Mouse (Mus musculus) limb, embryonic 13.5 days (tissue): ENCODE measurements around the gene Slc6a6. TPM values are rescaled to one million over a fixed set of nuclear protein-coding genes. Genes with fewer than 3 reads are reported as not detected.

Source experiments
- ATAC-seq: fragments of 200-750 bp; cut with Nextera tagmentation; 2 replicates; pipeline ENCODE4 v1.8.0; 2017; ENCODE audit warnings: low read depth, moderate number of reproducible peaks, moderate TSS enrichment; ENCODE audit not compliant: low FRiP score
- H3K27ac ChIP-seq: fragments of 300-500 bp; sonication (generic); 2 replicates; pipeline ENCODE4 v1.5.1; 2015; ENCODE audit warnings: inconsistent platforms, mild to moderate bottlenecking, moderate library complexity
- H3K27me3 ChIP-seq: fragments of 300-500 bp; sonication (generic); 2 replicates; pipeline ENCODE4 v1.6.1; 2015; ENCODE audit warnings: mild to moderate bottlenecking, inconsistent platforms
- H3K36me3 ChIP-seq: fragments of 300-500 bp; sonication (generic); 2 replicates; pipeline ENCODE4 v1.6.1; 2015; ENCODE audit warnings: inconsistent platforms, mild to moderate bottlenecking, moderate library complexity
- H3K4me1 ChIP-seq: fragments of 300-500 bp; sonication (generic); 2 replicates; pipeline ENCODE4 v1.6.1; 2015; ENCODE audit warnings: inconsistent platforms
- H3K4me2 ChIP-seq: fragments of 300-500 bp; sonication (generic); replicated peaks from 2 replicates; pipeline ENCODE4 v1.6.1; 2015; ENCODE audit warnings: inconsistent platforms, mild to moderate bottlenecking, moderate library complexity
- H3K4me3 ChIP-seq: fragments of 300-500 bp; sonication (generic); 2 replicates; pipeline ENCODE4 v1.5.1; 2015; ENCODE audit warnings: moderate library complexity, mild to moderate bottlenecking, inconsistent platforms
- H3K9ac ChIP-seq: fragments of 300-500 bp; sonication (generic); 2 replicates; pipeline ENCODE4 v1.6.1; 2015; ENCODE audit warnings: mild to moderate bottlenecking, inconsistent platforms
- H3K9me3 ChIP-seq: fragments of 300-500 bp; sonication (generic); 2 replicates; pipeline ENCODE4 v1.6.1; 2016; ENCODE audit warnings: inconsistent platforms
- whole genome bisulfite sequencing: fragments of 180-500 bp; shearing (Covaris S2); methylation state at CpG from one replicate; pipeline ENCODE4 v1.1.7; 2015; 5-methylcytosine and 5-hydroxymethylcytosine counted together
- polyA plus RNA-seq: library from polyadenylated mRNA; unstranded; fragments of >200 nt; fragmentation: Nextera tagmentation; extraction: Ambion mirVana; gene quantifications from 2 replicates; pipeline ENCODE4 v1.2.1, GENCODE M21; 2015

Gene Slc6a6
- polyA plus RNA-seq, 1 experiment from 2014 or later: 51.1 TPM

- Histone ChIP-seq H3K36me3 (no peaks in the 10 kb centered on the region), H3K27me3 (no peaks in the 10 kb centered on the region), H3K27ac (no peak overlapping the region), H3K9me3 (no peaks in the 10 kb centered on the region), H3K4me1 (peaks cover 6% of the 10 kb centered on the region), H3K4me3 (no peak overlapping the region), H3K9ac (no peak overlapping the region), H3K4me2 (no peak overlapping the region)
- no peak for ATAC-seq
- WGBS: 44% methylated on average over 6 of the region's 6 CpGs
Observed at GRCm38 (mm10) chr6:91655874-91656433, 27.9 kb upstream of the Slc6a6 start.

- ATAC-seq: peak; percentile 68
- no peaks in the 10 kb centered on the region for H3K27me3 ChIP-seq
Observed at GRCm38 (mm10) chr6:91658288-91658687, 25.6 kb upstream of the Slc6a6 start.

GRCm38 (mm10) chr6:91659841-91660509, 23.9 kb upstream of the Slc6a6 start:
- H3K27ac ChIP-seq: peak overlapping the region; percentile 6; the same call in 1 of the 2 replicates
- H3K9me3 ChIP-seq: no peaks in the 10 kb centered on the region
- ATAC-seq: no peak
- H3K36me3 ChIP-seq: no peaks in the 10 kb centered on the region
- peaks cover 6% of the 10 kb centered on the region for H3K4me1 ChIP-seq
- H3K27me3 ChIP-seq: no peaks in the 10 kb centered on the region
- WGBS: 46% methylated on average over 2 of the region's 2 CpGs
- no peak overlapping the region for H3K9ac ChIP-seq
- H3K4me3 ChIP-seq: no peak overlapping the region
- no peak overlapping the region for H3K4me2 ChIP-seq

More at GRCm38 (mm10) chr6:91658288-91658687, 25.6 kb upstream of the Slc6a6 start:
- 47% methylated on average over 1 of the region's 1 CpGs for WGBS
- H3K27ac ChIP-seq: no peak overlapping the region
- H3K36me3 ChIP-seq: no peaks in the 10 kb centered on the region
- H3K4me2 ChIP-seq: no peak overlapping the region
- H3K4me3 ChIP-seq: no peak overlapping the region
- no peaks in the 10 kb centered on the region for H3K9me3 ChIP-seq
- no peak overlapping the region for H3K9ac ChIP-seq
- H3K4me1 ChIP-seq: peaks cover 6% of the 10 kb centered on the region

- Histone ChIP-seq H3K9me3 (no peaks in the 10 kb centered on the region), H3K4me2 (no peak overlapping the region), H3K4me1 (peaks cover 6% of the 10 kb centered on the region), H3K27me3 (no peaks in the 10 kb centered on the region), H3K36me3 (no peaks in the 10 kb centered on the region), H3K27ac (no peak overlapping the region), H3K4me3 (no peak overlapping the region), H3K9ac (no peak overlapping the region)
- WGBS: 82% methylated on average over 6 of the region's 6 CpGs
- ATAC-seq: no peak
Observed at GRCm38 (mm10) chr6:91662301-91662700, 21.6 kb upstream of the Slc6a6 start.

- H3K4me3 ChIP-seq: no peak overlapping the region
- no peak overlapping the region for H3K27ac ChIP-seq
- H3K4me2 ChIP-seq: no peak overlapping the region
- ATAC-seq: no peak
- 69% methylated on average over 6 of the region's 6 CpGs for WGBS
- no peaks in the 10 kb centered on the region for H3K36me3 ChIP-seq
- no peaks in the 10 kb centered on the region for H3K9me3 ChIP-seq
- H3K27me3 ChIP-seq: no peaks in the 10 kb centered on the region
- no peak overlapping the region for H3K9ac ChIP-seq
- H3K4me1 ChIP-seq: peaks cover 6% of the 10 kb centered on the region
Observed at GRCm38 (mm10) chr6:91663616-91664015, 20.2 kb upstream of the Slc6a6 start.

- Histone ChIP-seq H3K9me3 (no peaks in the 10 kb centered on the region), H3K9ac (no peak overlapping the region), H3K36me3 (no peaks in the 10 kb centered on the region), H3K27ac (no peak overlapping the region), H3K27me3 (no peaks in the 10 kb centered on the region), H3K4me1 (peaks cover 3% of the 10 kb centered on the region), H3K4me2 (no peak overlapping the region), H3K4me3 (no peak overlapping the region)
- whole genome bisulfite sequencing: 84% methylated on average over 6 of the region's 6 CpGs
- ATAC-seq: no peak
Observed at GRCm38 (mm10) chr6:91665267-91665666, 18.6 kb upstream of the Slc6a6 start.

- no peaks in the 10 kb centered on the region for H3K36me3 ChIP-seq
- no peak overlapping the region for H3K4me2 ChIP-seq
- H3K9ac ChIP-seq: no peak overlapping the region
- no peak for ATAC-seq
- H3K27ac ChIP-seq: no peak overlapping the region
- H3K27me3 ChIP-seq: no peaks in the 10 kb centered on the region
- H3K9me3 ChIP-seq: no peaks in the 10 kb centered on the region
- H3K4me1 ChIP-seq: peaks cover 2% of the 10 kb centered on the region; the same call in 1 of the 2 replicates
- H3K4me3 ChIP-seq: no peak overlapping the region
- WGBS: 89% methylated on average over 3 of the region's 3 CpGs
Observed at GRCm38 (mm10) chr6:91665990-91666700, 17.7 kb upstream of the Slc6a6 start.

- ATAC-seq: no peak
- Histone ChIP-seq H3K4me3 (no peak overlapping the region), H3K9me3 (no peaks in the 10 kb centered on the region), H3K27me3 (no peaks in the 10 kb centered on the region), H3K9ac (no peak overlapping the region), H3K4me2 (no peak overlapping the region), H3K36me3 (no peaks in the 10 kb centered on the region), H3K27ac (no peak overlapping the region), H3K4me1 (peaks cover 2% of the 10 kb centered on the region; the same call in 1 of the 2 replicates)
- 92% methylated on average over 4 of the region's 4 CpGs for WGBS
Observed at GRCm38 (mm10) chr6:91667141-91667540, 16.7 kb upstream of the Slc6a6 start.

- no peaks in the 10 kb centered on the region for H3K36me3 ChIP-seq
- H3K9me3 ChIP-seq: no peaks in the 10 kb centered on the region
- 52% methylated on average over 5 of the region's 5 CpGs for WGBS
- H3K27ac ChIP-seq: no peak overlapping the region
- ATAC-seq: no peak
- peaks cover 2% of the 10 kb centered on the region; the same call in 1 of the 2 replicates for H3K4me1 ChIP-seq
- H3K4me3 ChIP-seq: no peak overlapping the region
- H3K9ac ChIP-seq: no peak overlapping the region
- no peaks in the 10 kb centered on the region for H3K27me3 ChIP-seq
- no peak overlapping the region for H3K4me2 ChIP-seq
Observed at GRCm38 (mm10) chr6:91668276-91668675, 15.6 kb upstream of the Slc6a6 start.

GRCm38 (mm10) chr6:91669270-91669669, 14.6 kb upstream of the Slc6a6 start:
- H3K27me3 ChIP-seq: no peaks in the 10 kb centered on the region
- WGBS: 66% methylated on average over 4 of the region's 4 CpGs
- no peak overlapping the region for H3K27ac ChIP-seq
- no peak overlapping the region for H3K4me3 ChIP-seq
- H3K9ac ChIP-seq: no peak overlapping the region
- no peaks in the 10 kb centered on the region for H3K9me3 ChIP-seq
- H3K4me2 ChIP-seq: no peak overlapping the region
- no peaks in the 10 kb centered on the region for H3K36me3 ChIP-seq
- H3K4me1 ChIP-seq: peaks cover 2% of the 10 kb centered on the region; the same call in 1 of the 2 replicates
- no peak for ATAC-seq

GRCm38 (mm10) chr6:91670224-91670623, 13.6 kb upstream of the Slc6a6 start:
- Histone ChIP-seq H3K36me3 (no peaks in the 10 kb centered on the region), H3K4me2 (no peak overlapping the region), H3K27me3 (no peaks in the 10 kb centered on the region), H3K9ac (no peak overlapping the region), H3K9me3 (no peaks in the 10 kb centered on the region), H3K27ac (no peak overlapping the region), H3K4me1 (peaks cover 8% of the 10 kb centered on the region), H3K4me3 (no peak overlapping the region)
- no peak for ATAC-seq
- WGBS: 67% methylated on average over 6 of the region's 6 CpGs

GRCm38 (mm10) chr6:91674757-91675350, 9.0 kb upstream of the Slc6a6 start:
- 31% methylated on average over 5 of the region's 5 CpGs for WGBS
- Histone ChIP-seq H3K9me3 (no peaks in the 10 kb centered on the region), H3K4me2 (no peak overlapping the region), H3K4me3 (no peak overlapping the region), H3K36me3 (no peaks in the 10 kb centered on the region), H3K27me3 (no peaks in the 10 kb centered on the region), H3K4me1 (peaks cover 13% of the 10 kb centered on the region), H3K27ac (0 out of 2 replicates have a peak overlapping the region, but pooled peaks have one; percentile 6), H3K9ac (no peak overlapping the region)
- no peak for ATAC-seq
